Mouse (Mus musculus) limb, embryonic 15.5 days (tissue): ENCODE data around the gene Efcab3. TPM values are rescaled to one million over a fixed set of nuclear protein-coding genes. Genes with fewer than 3 reads are reported as not detected.
"Not testable (repeated sequence)": the region's sequence is repeated elsewhere in the genome, so short reads cannot be mapped to it uniquely, and the experiment has no call there.

ENCODE experiments used
- ATAC-seq: fragments of 200-750 bp; cut with Nextera tagmentation; 2 replicates; pipeline ENCODE4 v1.8.0; 2017; ENCODE audit warnings: low read depth, moderate TSS enrichment; ENCODE audit not compliant: insufficient number of reproducible peaks, low FRiP score, low TSS enrichment
- H3K27ac ChIP-seq: fragments of 300-500 bp; sonication (generic); 2 replicates; pipeline ENCODE4 v1.5.1; 2015; ENCODE audit warnings: moderate library complexity, mild to moderate bottlenecking, inconsistent platforms
- H3K27me3 ChIP-seq: fragments of 300-500 bp; sonication (generic); 2 replicates; pipeline ENCODE4 v1.6.1; 2015; ENCODE audit warnings: inconsistent platforms
- H3K36me3 ChIP-seq: fragments of 300-500 bp; sonication (generic); 2 replicates; pipeline ENCODE4 v1.6.1; 2015; ENCODE audit warnings: inconsistent platforms
- H3K4me1 ChIP-seq: fragments of 300-500 bp; sonication (generic); 2 replicates; pipeline ENCODE4 v1.6.1; 2015; ENCODE audit warnings: inconsistent platforms
- H3K4me2 ChIP-seq: fragments of 300-500 bp; sonication (generic); 2 replicates; pipeline ENCODE4 v1.6.1; 2015; ENCODE audit warnings: mild to moderate bottlenecking, inconsistent platforms
- H3K4me3 ChIP-seq: fragments of 300-500 bp; sonication (generic); 2 replicates; pipeline ENCODE4 v1.5.1; 2015; ENCODE audit warnings: mild to moderate bottlenecking, inconsistent platforms
- H3K9ac ChIP-seq: fragments of 300-500 bp; sonication (generic); 2 replicates; pipeline ENCODE4 v1.6.1; 2015; ENCODE audit warnings: inconsistent platforms
- H3K9me3 ChIP-seq: fragments of 300-500 bp; sonication (generic); 2 replicates; pipeline ENCODE4 v1.6.1; 2016; ENCODE audit warnings: inconsistent platforms
- WGBS: fragments of 180-500 bp; shearing (Covaris S2); methylation state at CpG from one replicate; pipeline ENCODE4 v1.1.7; 2015; 5-methylcytosine and 5-hydroxymethylcytosine counted together
- polyA plus RNA-seq: library from polyadenylated mRNA; unstranded; fragments of >200 nt; fragmentation: Nextera tagmentation; extraction: Ambion mirVana; gene quantifications from 2 replicates; pipeline ENCODE4 v1.2.1, GENCODE M21; 2015

The Efcab3 gene
- polyA plus RNA-seq, 1 experiment from 2014 or later = not detected

- Histone ChIP-seq H3K27ac (peak within 1 kb of the TSS; percentile 80), H3K36me3 (peaks cover 20% of the 10 kb centered on the region), H3K9ac (peak within 1 kb of the TSS; percentile 57), H3K9me3 (no peaks in the 10 kb centered on the region), H3K4me2 (peak within 1 kb of the TSS; percentile 76), H3K4me1 (peaks cover 12% of the 10 kb centered on the region), H3K27me3 (no peaks in the 10 kb centered on the region), H3K4me3 (peak within 1 kb of the TSS; percentile 65)
- 2% methylated on average over 36 of the region's 38 CpGs for WGBS
- ATAC-seq = peak; percentile 88
Measured at GRCm38 (mm10) chr11:105125735-105126519, 62.5 kb downstream of the Efcab3 start, which contains the start of gene Mettl2. Gene Mettl2, plus strand, starts transcription at chr11:105126425.

GRCm38 (mm10) chr11:105126520-105127029, 63.2 kb downstream of the Efcab3 start:
- peak overlapping the region; percentile 65 for H3K4me3 ChIP-seq
- H3K4me1 ChIP-seq = peaks cover 12% of the 10 kb centered on the region
- H3K27ac ChIP-seq = no peak overlapping the region
- WGBS = under 1% methylated on average over 48 of the region's 49 CpGs
- no peaks in the 10 kb centered on the region for H3K9me3 ChIP-seq
- H3K36me3 ChIP-seq = peaks cover 25% of the 10 kb centered on the region
- H3K27me3 ChIP-seq = no peaks in the 10 kb centered on the region
- peak overlapping the region; percentile 57 for H3K9ac ChIP-seq
- ATAC-seq = no peak; the same call in 1 of the 2 replicates
- peak overlapping the region; percentile 76 for H3K4me2 ChIP-seq

- no peaks in the 10 kb centered on the region for H3K4me1 ChIP-seq
- peaks cover 95% of the 10 kb centered on the region for H3K36me3 ChIP-seq
- 93% methylated on average over 7 of the region's 7 CpGs for WGBS
Measured at GRCm38 (mm10) chr11:105135692-105136091, 72.3 kb downstream of the Efcab3 start.

GRCm38 (mm10) chr11:105137255-105137654, 73.9 kb downstream of the Efcab3 start:
- 88% methylated on average over 2 of the region's 2 CpGs for WGBS
- H3K4me2 ChIP-seq = not testable (repeated sequence)

More at GRCm38 (mm10) chr11:105135692-105136091, 72.3 kb downstream of the Efcab3 start:
- H3K4me3 ChIP-seq = no peak overlapping the region
- no peak overlapping the region for H3K4me2 ChIP-seq
- no peak for ATAC-seq
- H3K9me3 ChIP-seq = no peaks in the 10 kb centered on the region
- H3K27ac ChIP-seq = no peak overlapping the region
- H3K27me3 ChIP-seq = no peaks in the 10 kb centered on the region
- no peak overlapping the region for H3K9ac ChIP-seq

GRCm38 (mm10) chr11:105140512-105140911, 77.1 kb downstream of the Efcab3 start:
- not testable (repeated sequence) for H3K4me1 ChIP-seq, H3K9ac ChIP-seq, H3K9me3 ChIP-seq, H3K4me3 ChIP-seq, H3K27me3 ChIP-seq, ATAC-seq, H3K4me2 ChIP-seq, H3K27ac ChIP-seq
- peaks cover 61% of the 10 kb centered on the region for H3K36me3 ChIP-seq
- WGBS = 92% methylated on average over 8 of the region's 8 CpGs

More at GRCm38 (mm10) chr11:105137255-105137654, 73.9 kb downstream of the Efcab3 start:
- not testable (repeated sequence) for H3K4me1 ChIP-seq, H3K27me3 ChIP-seq, H3K9me3 ChIP-seq, ATAC-seq, H3K9ac ChIP-seq, H3K27ac ChIP-seq, H3K4me3 ChIP-seq
- H3K36me3 ChIP-seq = peaks cover 93% of the 10 kb centered on the region

- WGBS = 94% methylated on average over 5 of the region's 5 CpGs
- no peaks in the 10 kb centered on the region for H3K4me1 ChIP-seq
- peaks cover 55% of the 10 kb centered on the region for H3K36me3 ChIP-seq
- no peaks in the 10 kb centered on the region for H3K27me3 ChIP-seq
- ATAC-seq = no peak
- H3K27ac ChIP-seq = no peak overlapping the region
- no peak overlapping the region for H3K4me2 ChIP-seq
- H3K9ac ChIP-seq = no peak overlapping the region
- H3K4me3 ChIP-seq = no peak overlapping the region
- H3K9me3 ChIP-seq = no peaks in the 10 kb centered on the region
Measured at GRCm38 (mm10) chr11:105141115-105141514, 77.7 kb downstream of the Efcab3 start.

GRCm38 (mm10) chr11:105143564-105143963, 80.2 kb downstream of the Efcab3 start:
- Histone ChIP-seq H3K27ac (no peak overlapping the region), H3K27me3 (no peaks in the 10 kb centered on the region), H3K4me3 (no peak overlapping the region), H3K36me3 (peaks cover 32% of the 10 kb centered on the region), H3K4me1 (no peaks in the 10 kb centered on the region), H3K4me2 (no peak overlapping the region), H3K9me3 (no peaks in the 10 kb centered on the region), H3K9ac (no peak overlapping the region)
- ATAC-seq = no peak

- Histone ChIP-seq H3K27ac (no peak overlapping the region), H3K4me1 (no peaks in the 10 kb centered on the region), H3K9me3 (no peaks in the 10 kb centered on the region), H3K4me3 (no peak overlapping the region), H3K9ac (no peak overlapping the region), H3K36me3 (peaks cover 27% of the 10 kb centered on the region), H3K27me3 (no peaks in the 10 kb centered on the region), H3K4me2 (no peak overlapping the region)
- WGBS = 85% methylated on average over 3 of the region's 3 CpGs
- ATAC-seq = no peak
Measured at GRCm38 (mm10) chr11:105144084-105144483, 80.7 kb downstream of the Efcab3 start.

- no peak overlapping the region for H3K4me2 ChIP-seq
- no peaks in the 10 kb centered on the region for H3K27me3 ChIP-seq
- no peak overlapping the region for H3K27ac ChIP-seq
- H3K4me1 ChIP-seq = no peaks in the 10 kb centered on the region
- no peak overlapping the region for H3K4me3 ChIP-seq
- ATAC-seq = no peak
- 57% methylated on average over 11 of the region's 11 CpGs for WGBS
- peaks cover 21% of the 10 kb centered on the region for H3K36me3 ChIP-seq
- H3K9ac ChIP-seq = no peak overlapping the region
- H3K9me3 ChIP-seq = no peaks in the 10 kb centered on the region
Measured at GRCm38 (mm10) chr11:105144508-105145210, 81.3 kb downstream of the Efcab3 start.

GRCm38 (mm10) chr11:105145211-105145610, 81.8 kb downstream of the Efcab3 start:
- H3K9ac ChIP-seq = no peak overlapping the region
- 78% methylated on average over 10 of the region's 10 CpGs for WGBS
- H3K36me3 ChIP-seq = peaks cover 16% of the 10 kb centered on the region
- no peak overlapping the region for H3K4me3 ChIP-seq
- no peaks in the 10 kb centered on the region for H3K27me3 ChIP-seq
- ATAC-seq = no peak
- no peak overlapping the region for H3K27ac ChIP-seq
- H3K9me3 ChIP-seq = no peaks in the 10 kb centered on the region
- H3K4me2 ChIP-seq = no peak overlapping the region
- no peaks in the 10 kb centered on the region for H3K4me1 ChIP-seq

GRCm38 (mm10) chr11:105146593-105146992, 83.2 kb downstream of the Efcab3 start, which contains the start of gene Gm10842:
Gene Gm10842, plus strand, starts transcription at chr11:105146893.
- H3K36me3 ChIP-seq = peaks cover 4% of the 10 kb centered on the region; the same call in 1 of the 2 replicates
- peaks cover 3% of the 10 kb centered on the region; the same call in 1 of the 2 replicates for H3K27me3 ChIP-seq
- WGBS = 62% methylated on average over 3 of the region's 3 CpGs
- no peak within 1 kb of the TSS for H3K4me2 ChIP-seq
- H3K9ac ChIP-seq = no peak within 1 kb of the TSS
- no peak for ATAC-seq
- no peaks in the 10 kb centered on the region for H3K9me3 ChIP-seq
- H3K27ac ChIP-seq = no peak within 1 kb of the TSS
- no peak within 1 kb of the TSS for H3K4me3 ChIP-seq
- H3K4me1 ChIP-seq = peaks cover 5% of the 10 kb centered on the region

- Histone ChIP-seq H3K9me3 (no peaks in the 10 kb centered on the region), H3K4me3 (no peak overlapping the region), H3K36me3 (no peaks in the 10 kb centered on the region), H3K9ac (no peak overlapping the region), H3K27ac (no peak overlapping the region), H3K4me2 (no peak overlapping the region), H3K4me1 (peaks cover 17% of the 10 kb centered on the region), H3K27me3 (peaks cover 3% of the 10 kb centered on the region; the same call in 1 of the 2 replicates)
- WGBS = 70% methylated on average over 3 of the region's 3 CpGs
- no peak for ATAC-seq
Measured at GRCm38 (mm10) chr11:105149353-105149752, 86.0 kb downstream of the Efcab3 start.
